Mouse (Mus musculus) Patski (cell line): ENCODE results near the gene Prdx2. TPM values are rescaled to one million over a fixed set of nuclear protein-coding genes. Genes with fewer than 3 reads are reported as not detected.

Source experiments
- ATAC-seq: fragments of 100-300 bp; one replicate; pipeline ENCODE4 v1.8.0; 2021
- CTCF ChIA-PET: fragments of 350-600 bp; sonication (Branson Sonifier 250); formaldehyde crosslinking; loops from one replicate; lab custom pipeline; 2022; ENCODE audit warnings: inconsistent platforms; lab: Charles Lee
- POLR2A ChIA-PET: fragments of 350-600 bp; sonication (Branson Sonifier 250); formaldehyde crosslinking; loops from one replicate; lab custom pipeline; 2022; ENCODE audit warnings: antibody characterized with exemption, inconsistent platforms; lab: Charles Lee
- DNase-seq: peaks from one replicate; pipeline ENCODE4 v3.0.0-alpha.2; 2011; ENCODE audit warnings: low read depth, low spot score
- H3K27me3 ChIP-seq: fragments of 371-371 bp; one replicate; pipeline ENCODE4 v1.5.1; 2021
- CTCF ChIP-seq: fragments of 100-300 bp; IDR thresholded peaks from one replicate; pipeline ENCODE4 v1.5.1; 2021
- in situ Hi-C: fragments of 300-500 bp; cut with MboI; formaldehyde crosslinking; loops from 3 replicates; pipeline ENCODE4 v1.11.1; 2018; ENCODE audit warnings: low pct_unique_long_range_greater_than_20kb, mixed read lengths
- polyA plus RNA-seq: library from polyadenylated mRNA; unstranded; gene quantifications from one replicate; pipeline ENCODE4 v1.2.3, GENCODE M21; 2021

Gene Prdx2
- polyA plus RNA-seq, 1 experiment from 2014 or later = 668 TPM

DNA sequence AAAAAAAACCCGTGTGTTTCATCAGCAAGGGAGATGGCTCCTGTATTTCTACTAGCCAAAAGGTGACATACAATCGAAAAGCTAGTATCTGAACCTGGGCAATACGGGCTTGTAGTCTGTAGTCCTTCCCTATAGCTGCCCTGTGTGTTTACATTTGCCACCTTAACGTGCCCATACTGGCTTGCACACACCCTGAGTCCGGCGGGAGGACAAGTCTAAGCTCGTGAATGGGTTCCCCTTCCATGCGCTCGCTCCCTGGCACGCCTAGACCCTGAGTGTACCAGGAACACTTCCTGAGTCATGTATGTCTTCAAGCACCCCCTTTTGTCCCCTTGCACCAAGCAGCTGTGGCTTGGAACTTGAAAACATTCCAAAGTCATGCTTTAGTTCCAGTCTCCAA lies 47.3 kb downstream of the Prdx2 start:
- ChIA-PET CTCF (interaction anchor here (1.5 kb wide), 1 partner anchor 19 kb away, joined by 6 read pairs; no protein-coding TSS in a partner anchor), POLR2A (interaction anchor here (1.2 to 1.6 kb wide), 2 partner anchors 9 to 42 kb away, joined by 5 to 9 read pairs; partner anchors contain the start of gene Trir)
- in situ Hi-C loops = no loop called here
- ATAC-seq = no peak
- DNase-seq = no peak
- TF ChIP-seq CTCF = no peak
- peaks cover 4% of the 10 kb centered on the region for H3K27me3 ChIP-seq

DNA sequence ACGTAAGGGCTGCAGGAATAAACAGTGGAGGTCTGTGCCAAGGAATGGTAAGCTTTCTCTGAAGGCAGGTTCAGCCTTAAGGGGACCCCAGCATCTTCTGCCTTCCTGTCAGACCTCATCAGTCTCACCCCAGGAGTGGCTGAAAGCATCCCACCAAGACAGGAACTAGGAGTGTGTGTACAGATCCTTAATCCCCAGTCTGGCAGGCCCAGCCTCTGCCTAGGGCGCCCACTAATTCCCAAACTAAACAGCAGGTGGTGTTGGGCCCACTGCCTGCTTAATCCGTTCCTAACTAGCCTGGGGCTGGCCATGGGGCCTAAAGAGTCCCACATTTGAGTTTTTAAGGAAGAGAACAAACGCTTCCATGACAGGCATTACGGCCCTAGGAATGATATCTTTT lies 47.8 kb downstream of the Prdx2 start:
- ChIA-PET POLR2A (interaction anchor here (1.2 to 1.6 kb wide), 2 partner anchors 9 to 42 kb away, joined by 5 to 9 read pairs; partner anchors contain the start of gene Trir), CTCF (interaction anchor here (1.5 kb wide), 1 partner anchor 20 kb away, joined by 6 read pairs; no protein-coding TSS in a partner anchor)
- in situ Hi-C loops = no loop called here
- H3K27me3 ChIP-seq = peaks cover 4% of the 10 kb centered on the region
- TF ChIP-seq CTCF = no peak
- DNase-seq (no peak), ATAC-seq (no peak)

- ATAC-seq (no peak), DNase-seq (no peak)
- ChIA-PET CTCF (interaction anchor here (0.6 kb wide), 1 partner anchor 28 kb away, joined by 3 read pairs; no protein-coding TSS in a partner anchor), POLR2A (no interaction called here)
- no peak for TF ChIP-seq CTCF
- in situ Hi-C loops = no loop called here
- no peaks in the 10 kb centered on the region for H3K27me3 ChIP-seq
Measured at GRCm38 (mm10) chr8:85021514-85022055, 52.2 kb downstream of the Prdx2 start.

DNA sequence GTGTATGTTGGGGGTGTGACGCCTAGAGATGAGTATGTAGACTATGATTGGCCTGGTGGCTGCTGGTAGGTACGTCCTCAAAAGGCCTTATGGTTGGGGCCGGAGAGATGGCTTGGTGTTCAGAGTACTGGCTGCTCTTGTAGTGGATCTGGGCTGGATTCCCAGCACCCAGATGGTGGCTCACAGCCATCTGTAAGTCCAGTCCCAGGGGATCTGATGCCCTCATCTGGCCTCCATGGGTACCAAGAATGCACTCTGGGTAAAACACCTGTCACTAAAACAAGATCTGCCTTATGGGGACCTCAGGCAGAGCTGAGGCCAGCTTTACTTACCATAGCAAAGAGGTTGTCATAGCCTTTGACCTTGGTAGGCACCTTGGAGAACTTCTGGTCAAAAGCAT lies 54.5 kb downstream of the Prdx2 start:
- ChIA-PET CTCF (no interaction called here), POLR2A (interaction anchor here (1.4 kb wide), 1 partner anchor 8 kb away, joined by 3 read pairs; no protein-coding TSS in a partner anchor)
- DNase-seq (no peak), ATAC-seq (no peak)
- TF ChIP-seq CTCF = no peak
- no peaks in the 10 kb centered on the region for H3K27me3 ChIP-seq
- in situ Hi-C loops = no loop called here

Other genes starting within 250 kb of the Prdx2 start
- 1.4 TPM for gene G430095P16Rik, start 246.6 kb upstream of the Prdx2 start, polyA plus RNA-seq
- 32.5 TPM for gene Nfix, start 169.2 kb upstream of the Prdx2 start, polyA plus RNA-seq
- 12.5 TPM for gene Dand5, start 146.8 kb upstream of the Prdx2 start, polyA plus RNA-seq
- gene Gadd45gip1, start 138.1 kb upstream of the Prdx2 start, polyA plus RNA-seq = 31.8 TPM
- 126 TPM for gene Rad23a, start 128.9 kb upstream of the Prdx2 start, polyA plus RNA-seq
- 1,232 TPM for gene Calr, start 122.7 kb upstream of the Prdx2 start, polyA plus RNA-seq
- 79.6 TPM for gene Farsa, start 112.6 kb upstream of the Prdx2 start, polyA plus RNA-seq
- gene Syce2, start 97.5 kb upstream of the Prdx2 start, polyA plus RNA-seq = 6.0 TPM
- 55.5 TPM for gene Gcdh, start 75.7 kb upstream of the Prdx2 start, polyA plus RNA-seq
- gene Klf1, start 67.7 kb upstream of the Prdx2 start, polyA plus RNA-seq = 0.28 TPM
- 25.9 TPM for gene Dnase2a, start 61.0 kb upstream of the Prdx2 start, polyA plus RNA-seq
- gene Mast1, start 32.2 kb upstream of the Prdx2 start, polyA plus RNA-seq = 0.60 TPM
- gene Rtbdn, start 22.6 kb upstream of the Prdx2 start, polyA plus RNA-seq = 0.22 TPM
- 6.4 TPM for gene Gm49661, start 154 bp upstream of the Prdx2 start, polyA plus RNA-seq
- 91.5 TPM for gene Rnaseh2a, start 180 bp downstream of the Prdx2 start, polyA plus RNA-seq
- gene Junb, start 9.1 kb downstream of the Prdx2 start, polyA plus RNA-seq = 280 TPM
- 33.0 TPM for gene Hook2, start 21.0 kb downstream of the Prdx2 start, polyA plus RNA-seq
- 0.05 TPM for gene Best2, start 44.9 kb downstream of the Prdx2 start, polyA plus RNA-seq
- 159 TPM for gene Asna1, start 55.7 kb downstream of the Prdx2 start, polyA plus RNA-seq
- 152 TPM for gene Trir, start 57.2 kb downstream of the Prdx2 start, polyA plus RNA-seq
- 83.7 TPM for gene Tnpo2, start 67.3 kb downstream of the Prdx2 start, polyA plus RNA-seq
- gene Fbxw9, start 90.5 kb downstream of the Prdx2 start, polyA plus RNA-seq = 32.7 TPM
- 0.21 TPM for gene Gm5741, start 98.4 kb downstream of the Prdx2 start, polyA plus RNA-seq
- gene Dhps, start 102.2 kb downstream of the Prdx2 start, polyA plus RNA-seq = 57.6 TPM
- 104 TPM for gene Wdr83os, start 111.2 kb downstream of the Prdx2 start, polyA plus RNA-seq
- gene Wdr83, start 111.7 kb downstream of the Prdx2 start, polyA plus RNA-seq = 30.4 TPM
- 45.5 TPM for gene Man2b1, start 113.7 kb downstream of the Prdx2 start, polyA plus RNA-seq
- gene Zfp791, start 153.5 kb downstream of the Prdx2 start, polyA plus RNA-seq = 2.2 TPM
- 3.8 TPM for gene Cks1brt, start 182.3 kb downstream of the Prdx2 start, polyA plus RNA-seq